Mouse (Mus musculus): ENCODE data around the gene Lbhd2. TPM values are rescaled to one million over a fixed set of nuclear protein-coding genes. Genes with fewer than 3 reads are reported as not detected.

The Lbhd2 gene
- total RNA-seq, 2 experiments from 2014 or later, result 1.2 to 1.9 TPM

Other genes starting within 250 kb of the Lbhd2 start
- gene Traf3, start 240.4 kb upstream of the Lbhd2 start, total RNA-seq (2021), result 10 to 100 TPM; 51.6 to 55.4 TPM
- gene 4930595D18Rik, start 222.3 kb upstream of the Lbhd2 start, total RNA-seq (2021), result not detected
- 10 to 100 TPM in 1 of 2 experiments, 1 to 10 TPM in 1; 8.4 to 14.9 TPM for gene Amn, start 135.7 kb upstream of the Lbhd2 start, total RNA-seq (2021)
- 100 to 1,000 TPM; 146 to 152 TPM for gene Cdc42bpb, start 29.1 kb upstream of the Lbhd2 start, total RNA-seq (2021)
- gene Exoc3l4, start 10.2 kb downstream of the Lbhd2 start, total RNA-seq (2021), result 1 to 10 TPM; 1.1 to 1.4 TPM
- 1 to 10 TPM in 1 of 2 experiments, under 1 TPM in 1; 0.77 to 1.2 TPM for gene Tnfaip2, start 35.7 kb downstream of the Lbhd2 start, total RNA-seq (2021)
- 1 to 10 TPM; 4.0 to 4.5 TPM for gene Gm266, start 79.0 kb downstream of the Lbhd2 start, total RNA-seq (2021)
- gene Eif5, start 131.2 kb downstream of the Lbhd2 start, total RNA-seq (2021), result 100 to 1,000 TPM; 273 to 278 TPM
- gene Mark3, start 167.7 kb downstream of the Lbhd2 start, total RNA-seq (2021), result 100 to 1,000 TPM in 1 of 2 experiments, 10 to 100 TPM in 1; 97.1 to 114 TPM